Mouse (Mus musculus): ENCODE data around the gene Opa3.

Opa3 gene

DNA sequence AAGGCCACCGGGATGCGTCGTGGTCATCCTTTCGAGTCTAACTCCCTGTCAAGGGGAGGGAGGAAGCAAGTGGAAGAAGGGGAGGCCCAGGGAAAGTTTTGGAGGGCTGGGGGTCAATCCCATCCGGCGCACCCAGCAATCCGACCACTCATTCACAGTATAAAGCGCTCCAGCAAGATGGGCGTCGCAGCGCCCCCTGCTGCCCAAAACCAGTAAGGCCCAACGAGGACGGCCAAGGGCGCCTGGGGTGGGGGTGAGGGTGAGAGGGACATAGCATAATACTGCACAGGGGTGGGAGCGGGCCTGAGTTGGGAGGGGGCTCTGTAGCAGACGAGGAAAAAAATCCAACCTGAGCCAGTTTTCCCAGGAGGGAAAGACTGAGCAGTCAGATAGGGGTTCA is 75.6 kb downstream of the Opa3 start:
- no peak for ATAC-seq (ENCODE audit: insufficient number of reproducible peaks, low FRiP score, low TSS enrichment)

DNA sequence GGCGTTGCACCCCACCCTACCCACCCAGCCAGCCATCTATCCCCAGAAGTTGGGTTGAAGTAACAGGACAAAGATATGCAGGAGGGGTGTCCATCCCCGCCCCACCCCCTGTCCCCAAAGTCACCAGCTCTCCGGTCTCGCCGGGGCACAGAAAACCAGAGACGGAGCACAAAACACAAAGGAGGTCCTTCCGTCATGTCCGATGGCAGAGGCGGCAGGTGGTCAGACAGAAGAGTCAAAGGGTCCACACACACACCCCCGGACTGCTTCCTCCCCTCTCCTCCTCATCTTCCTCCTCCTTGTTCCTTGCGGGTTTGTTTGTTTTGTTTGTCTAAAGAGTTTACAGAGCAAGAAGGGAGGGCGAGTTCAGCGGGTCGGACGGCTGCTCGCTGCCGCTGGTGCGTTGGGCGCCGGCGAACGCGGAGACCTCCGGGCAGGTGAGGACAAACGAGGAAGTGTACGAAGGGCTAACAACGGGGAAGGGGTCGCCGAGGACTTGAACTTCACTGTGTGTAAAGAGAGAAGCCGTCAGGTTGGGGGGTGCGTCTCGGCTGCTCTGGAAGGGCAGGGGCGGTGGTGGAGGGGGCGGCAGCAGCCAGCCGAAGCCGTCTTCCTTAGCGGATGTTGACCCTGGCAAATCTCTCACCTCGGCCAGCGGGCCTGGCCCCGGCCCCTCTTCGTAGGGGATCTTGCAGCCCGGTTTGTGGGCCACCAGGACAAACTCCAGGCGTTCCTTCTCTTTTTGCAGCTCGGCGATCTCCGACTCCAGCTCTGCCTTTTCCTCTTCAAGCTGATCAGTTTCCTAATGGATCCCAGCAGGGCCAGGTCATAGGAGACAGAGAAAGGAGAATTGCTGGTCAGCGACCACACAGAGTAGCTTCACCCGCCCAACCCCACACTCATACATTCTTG is 76.6 kb downstream of the Opa3 start:
- no peak for ATAC-seq (ENCODE audit: insufficient number of reproducible peaks, low FRiP score, low TSS enrichment)

DNA sequence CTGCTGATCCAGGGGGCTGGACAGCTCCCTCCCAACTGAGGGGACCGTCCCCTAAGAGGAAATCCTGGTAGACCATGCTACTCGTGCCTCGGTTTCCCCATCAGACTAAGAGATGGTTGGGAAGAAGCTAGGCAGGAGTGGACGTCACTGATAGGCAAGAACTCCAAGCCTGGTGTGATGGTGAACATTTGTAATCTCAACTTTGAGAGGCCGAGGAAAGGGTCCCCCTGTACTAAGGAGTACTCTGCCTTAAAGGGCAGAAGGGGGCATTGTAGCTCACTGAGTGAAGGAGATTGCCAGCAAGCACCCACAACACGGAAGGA is 77.2 kb downstream of the Opa3 start:
- ATAC-seq (ENCODE audit: insufficient number of reproducible peaks, low FRiP score, low TSS enrichment) = no peak

Data from cerebellum, adult (tissue).